Mouse (Mus musculus) heart, adult 8-10 months (tissue): ENCODE measurements around the gene Dohh. TPM values are rescaled to one million over a fixed set of nuclear protein-coding genes. Genes with fewer than 3 reads are reported as not detected.

ENCODE experiments used
- DNase-seq: peaks from one replicate; pipeline ENCODE4 v3.0.0; 2022; ENCODE audit warnings: low spot score
- total RNA-seq, 4 experiments: library from RNA; stranded (reverse); gene quantifications; 2 replicates each; pipeline ENCODE4 v1.2.4; 2022

Gene Dohh
- total RNA-seq, 4 experiments from 2014 or later: 49.1 to 55.0 (median 53.8) TPM

- peak; percentile 88 for DNase-seq
These were observed 27.0 kb upstream of the Dohh start, which contains the start of gene Mfsd12 for GRCm38 (mm10) chr10:81356991-81357844. TSS of gene Mfsd12 (plus strand) at chr10:81357491.

DNA sequence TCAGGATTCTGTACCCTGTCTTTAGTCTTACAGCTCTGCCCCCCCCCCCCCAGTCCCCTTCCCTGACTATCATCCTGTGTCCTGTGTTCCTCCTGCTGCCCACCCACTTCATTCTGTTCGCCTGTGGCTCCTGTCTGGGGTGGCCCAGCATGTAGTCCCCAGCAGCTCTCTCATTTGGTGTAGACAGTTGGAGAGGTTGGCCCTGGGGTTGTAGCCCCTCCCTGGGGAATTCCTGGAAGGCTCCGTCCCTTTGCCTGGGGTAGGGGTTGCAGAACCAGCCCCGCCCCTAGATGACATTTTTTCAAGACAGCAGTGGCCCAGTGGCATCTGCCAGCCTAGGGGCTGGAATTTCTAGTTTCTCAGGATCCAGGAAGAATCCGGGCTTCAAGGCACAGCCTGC is 26.0 kb upstream of the Dohh start:
- DNase-seq: no peak

- DNase-seq: no peak
These were observed 25.4 kb upstream of the Dohh start for GRCm38 (mm10) chr10:81358841-81359240.

GRCm38 (mm10) chr10:81360721-81361120 is 23.5 kb upstream of the Dohh start:
- DNase-seq: no peak

- DNase-seq: no peak
These were observed 21.8 kb upstream of the Dohh start for GRCm38 (mm10) chr10:81362336-81362949.

GRCm38 (mm10) chr10:81363436-81364346 is 20.5 kb upstream of the Dohh start:
- no peak for DNase-seq

DNA sequence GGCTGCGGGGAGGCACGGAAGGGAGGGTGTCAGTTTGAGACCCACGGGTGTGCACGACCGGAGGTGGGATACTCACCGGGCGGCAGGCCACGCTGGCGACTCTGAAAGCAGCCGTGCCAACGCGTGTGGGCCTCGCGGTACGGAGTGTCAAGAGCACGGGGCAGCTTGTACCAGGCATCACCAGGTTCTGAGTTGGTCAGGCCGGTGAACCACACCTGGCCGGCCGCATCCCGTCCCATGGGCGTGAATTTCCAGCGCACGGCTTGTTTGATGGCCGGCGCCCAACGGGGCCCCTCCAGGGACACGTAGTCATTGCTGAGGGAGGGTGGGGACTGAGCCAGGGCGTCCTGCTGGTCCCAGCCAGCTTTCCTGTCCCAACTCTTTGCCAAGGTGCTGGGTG is 19.6 kb upstream of the Dohh start:
- no peak for DNase-seq

- DNase-seq: no peak
These were observed 19.2 kb upstream of the Dohh start for GRCm38 (mm10) chr10:81365073-81365472.

DNA sequence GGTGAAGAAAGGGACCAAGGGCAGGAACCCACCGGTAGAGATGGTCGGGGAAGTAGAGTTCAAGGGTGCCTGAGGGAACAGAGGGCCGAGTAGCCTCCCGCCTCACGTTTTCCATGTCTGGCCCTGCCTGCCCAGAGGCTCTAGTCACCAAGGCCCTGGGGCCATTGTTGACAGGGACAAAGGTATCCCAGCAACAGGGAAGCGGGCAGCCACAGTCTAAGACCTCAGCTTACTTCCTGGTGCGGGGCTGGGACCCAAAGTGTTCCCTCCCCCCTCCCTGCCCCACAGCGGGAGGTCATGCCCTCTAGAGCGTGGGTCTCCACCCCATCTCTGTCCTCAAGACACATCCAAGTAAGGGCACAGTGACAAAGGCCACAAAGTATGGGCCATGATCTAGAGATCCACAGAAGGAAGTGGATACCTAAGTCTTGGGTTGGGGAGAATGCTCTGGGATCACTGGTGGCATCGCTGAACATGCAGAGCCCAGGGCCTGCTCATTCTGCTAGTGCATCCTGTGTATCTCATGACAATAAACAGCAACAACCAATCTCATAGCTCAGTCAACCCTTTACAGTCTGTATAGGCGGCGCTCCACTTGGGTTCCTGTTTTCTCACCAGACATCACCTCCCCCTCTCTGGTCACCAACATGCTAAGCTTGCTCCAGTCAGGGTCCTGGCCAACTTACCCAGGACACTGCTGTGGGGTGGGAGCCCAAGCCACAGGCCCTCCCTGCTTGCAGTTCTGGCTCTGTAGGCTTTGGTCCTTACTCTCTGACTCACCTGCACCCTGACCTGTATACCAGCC is 18.4 kb upstream of the Dohh start, which contains the start of gene 4930404N11Rik:
4930404N11Rik (minus strand) TSS at position 145 of the 805 bp plus-strand sequence.
- no peak for DNase-seq

DNA sequence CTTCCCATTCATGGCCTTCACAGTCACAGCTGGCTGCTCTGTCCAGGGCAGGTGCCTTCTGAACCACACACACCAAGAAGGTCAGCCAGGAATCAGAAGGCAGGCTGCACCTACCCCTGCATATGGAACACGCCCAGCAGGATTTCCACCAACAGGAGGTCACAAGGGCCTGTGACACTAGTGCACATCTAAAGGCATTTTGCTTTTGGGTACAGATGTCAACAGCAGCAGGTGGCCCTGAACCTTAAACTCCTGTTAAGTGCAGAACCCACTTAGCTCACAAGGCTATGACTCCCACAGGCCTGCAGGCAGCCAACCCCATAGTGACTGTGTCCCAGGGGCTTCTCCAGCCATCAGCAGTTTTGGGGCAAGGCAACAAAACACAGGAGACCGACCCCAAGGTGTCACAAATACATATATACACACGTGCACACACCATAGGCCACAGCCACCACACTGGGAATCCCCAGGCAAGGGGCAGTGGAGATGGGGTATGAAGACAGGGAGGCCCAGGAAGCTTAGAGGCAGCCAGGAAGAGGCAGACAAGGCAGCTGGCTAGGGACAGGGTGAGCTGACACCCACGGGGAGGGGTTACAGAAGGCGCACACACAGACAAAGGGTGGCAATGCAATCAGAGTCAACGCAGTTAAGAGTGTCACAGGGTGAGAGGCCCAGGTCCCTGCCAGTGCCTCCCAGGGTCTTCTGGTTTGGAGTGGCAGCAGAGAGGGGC is 17.6 kb upstream of the Dohh start:
- no peak for DNase-seq

DNA sequence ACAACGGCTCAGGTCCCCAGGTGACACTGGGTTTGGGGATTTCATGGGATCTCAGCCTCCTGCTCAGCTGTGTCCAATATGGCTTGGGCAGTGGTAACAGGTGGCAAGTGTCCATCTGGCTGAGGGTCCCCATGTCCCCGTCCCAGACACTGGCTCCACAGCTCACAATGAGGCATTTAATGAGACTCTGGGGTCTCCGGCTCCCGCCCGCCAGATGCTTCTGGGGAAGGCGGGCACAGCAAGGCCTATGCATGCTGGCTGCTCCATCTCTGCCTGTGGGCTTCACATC is 17.1 kb upstream of the Dohh start:
- DNase-seq: no peak

- no peak for DNase-seq
These were observed 8.9 kb upstream of the Dohh start for GRCm38 (mm10) chr10:81375322-81375721.

GRCm38 (mm10) chr10:81376561-81377361 is 7.5 kb upstream of the Dohh start:
- no peak for DNase-seq

DNA sequence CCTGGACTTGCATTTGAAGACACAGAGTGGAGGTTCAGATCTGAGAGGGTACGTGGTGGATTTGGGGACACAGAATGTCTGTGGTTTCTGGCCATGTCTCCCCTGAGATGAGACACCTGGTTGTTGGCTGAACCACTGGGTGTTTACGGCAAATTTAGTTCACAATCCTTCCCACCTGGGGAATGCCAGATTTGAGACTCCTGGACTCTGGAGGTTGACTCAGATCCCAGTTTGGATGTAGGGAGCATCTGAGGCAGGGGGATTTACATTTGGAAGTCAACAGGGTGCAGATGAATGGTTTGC is 6.9 kb upstream of the Dohh start:
- no peak for DNase-seq

DNA sequence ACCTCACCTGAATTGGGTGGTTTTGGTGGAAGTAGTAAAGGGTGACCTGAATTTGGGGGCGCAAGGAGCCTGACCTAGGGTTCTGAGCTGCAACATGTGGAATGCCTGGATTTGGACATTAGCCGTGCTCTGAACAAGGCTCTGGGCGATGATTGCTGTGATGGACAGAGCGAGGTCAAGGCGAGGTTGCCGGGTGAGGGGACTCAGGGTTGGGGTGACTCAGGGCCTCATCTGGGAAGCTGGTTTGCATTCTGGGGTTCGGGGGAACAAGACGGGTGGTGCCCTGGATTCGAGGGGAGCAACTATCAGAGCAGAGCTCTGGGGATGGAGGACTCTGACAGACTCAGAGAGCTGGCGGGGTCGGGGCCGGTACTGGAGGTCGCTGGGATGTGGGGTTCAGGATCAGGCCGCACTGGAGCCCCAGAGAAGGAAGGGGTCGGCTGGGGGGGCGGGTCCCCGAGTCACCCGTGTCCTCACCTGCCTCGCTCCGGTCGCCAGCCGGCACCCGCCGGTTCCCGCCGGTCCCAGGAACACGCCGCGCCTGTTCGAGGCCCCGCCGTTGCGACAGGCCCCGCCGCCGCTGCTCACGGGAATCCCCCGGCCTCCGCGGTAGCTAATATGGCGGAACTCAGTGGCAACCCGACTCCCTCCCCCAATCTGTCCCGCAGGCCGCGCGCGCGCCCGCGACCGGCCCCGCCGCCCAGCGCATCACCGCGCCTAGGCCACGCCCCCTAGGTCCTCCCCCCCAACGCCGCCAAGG is 6.3 kb upstream of the Dohh start, which contains the start of gene Fzr1:
Fzr1 (minus strand) TSS at position 724 of the 760 bp plus-strand sequence.
- no peak for DNase-seq

DNA sequence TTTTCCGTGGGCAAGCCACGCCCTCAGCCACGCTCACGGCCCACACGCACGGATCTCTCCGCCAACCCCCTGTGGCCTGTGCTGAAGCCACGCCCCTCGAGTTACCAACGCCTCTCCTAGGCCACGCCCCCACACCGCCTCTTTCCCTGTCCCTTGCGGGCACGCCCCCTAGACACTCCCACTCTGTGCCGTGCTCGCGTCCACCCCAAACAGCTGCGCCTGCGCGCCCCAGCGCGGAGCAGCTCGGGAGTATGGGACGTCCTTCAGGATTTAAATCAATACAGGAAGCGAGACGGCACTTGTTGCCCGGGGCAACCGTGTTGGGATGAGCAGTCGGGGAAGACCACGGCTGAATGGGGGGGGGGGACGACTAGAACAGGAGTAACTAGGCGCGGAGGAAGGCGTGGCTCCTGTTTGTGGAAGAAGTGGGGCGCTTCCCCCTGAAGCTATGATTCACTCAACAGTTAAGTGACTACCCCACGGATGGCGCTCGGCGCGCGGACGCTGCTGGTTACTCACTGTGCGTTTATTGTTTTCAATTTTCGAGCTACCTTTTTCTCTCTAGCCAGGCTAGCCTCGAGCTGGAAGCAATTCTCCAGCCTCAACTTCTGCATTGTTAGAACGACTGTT is 5.6 kb upstream of the Dohh start:
- DNase-seq: peak; percentile 100

DNA sequence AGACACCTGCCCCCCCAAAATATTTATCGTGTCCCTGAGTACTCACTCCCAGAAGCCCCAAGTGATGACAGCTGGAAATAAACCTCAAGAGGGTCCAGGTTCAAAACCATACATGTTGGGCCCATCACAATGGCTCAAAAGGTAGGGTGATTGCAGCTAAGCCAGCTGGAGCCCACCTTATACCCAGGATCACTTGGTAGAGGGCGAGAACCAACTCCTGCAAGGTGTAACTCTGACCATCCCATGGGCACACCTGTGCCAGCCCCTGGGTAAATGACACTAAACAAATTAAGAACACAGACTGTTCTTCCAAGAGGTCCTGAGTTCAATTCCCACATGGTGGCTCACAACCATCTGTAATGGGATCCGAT is 5.1 kb upstream of the Dohh start:
- DNase-seq: no peak

DNA sequence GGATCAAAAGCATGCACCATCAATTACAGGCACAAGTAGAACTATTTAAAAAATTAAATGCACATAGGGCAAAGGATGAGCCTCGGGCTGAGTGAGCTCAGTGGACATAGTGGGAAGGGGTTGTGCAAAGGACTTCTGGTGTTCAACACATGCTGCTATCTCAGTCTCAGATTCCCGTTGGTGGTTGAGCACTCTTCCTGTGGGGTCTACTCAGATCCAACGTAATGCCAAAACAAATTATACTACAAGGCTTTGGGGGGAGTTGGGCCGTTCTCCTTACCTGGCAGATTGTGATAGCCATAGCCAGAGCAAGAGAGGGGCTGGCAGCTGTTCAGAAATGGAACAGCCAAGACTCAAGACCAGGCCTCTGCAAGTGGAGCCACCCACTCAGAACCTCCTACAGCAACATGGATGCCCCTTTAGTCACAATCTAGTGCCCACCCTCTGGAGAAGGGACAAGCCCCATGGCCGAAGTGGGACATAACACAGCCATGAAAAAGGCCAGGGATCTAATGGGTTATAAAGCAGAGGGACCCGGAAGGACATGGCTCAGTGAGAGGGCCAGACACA is 4.3 kb upstream of the Dohh start:
- no peak for DNase-seq
